Mouse (Mus musculus): Measurements from ENCODE around the gene Adprhl2. TPM values are rescaled to one million over a fixed set of nuclear protein-coding genes. Genes with fewer than 3 reads are reported as not detected.

Adprhl2 gene
- total RNA-seq, 2 experiments from 2014 or later, result 29.1 to 31.3 TPM

- DNase-seq (ENCODE audit: extremely low spot score in 1 of 2, low spot score in 1 of 2), result peak in 1 of 2 experiments; percentile 39
Measured at GRCm38 (mm10) chr4:126309211-126309921, 12.1 kb downstream of the Adprhl2 start.

GRCm38 (mm10) chr4:126306827-126307226 is 14.7 kb downstream of the Adprhl2 start:
- no peak for DNase-seq (ENCODE audit: extremely low spot score in 1 of 2, low spot score in 1 of 2)

- no peak for DNase-seq (ENCODE audit: extremely low spot score in 1 of 2, low spot score in 1 of 2)
Measured at GRCm38 (mm10) chr4:126306058-126306457, 15.4 kb downstream of the Adprhl2 start.

GRCm38 (mm10) chr4:126305428-126305827 is 16.1 kb downstream of the Adprhl2 start:
- no peak for DNase-seq (ENCODE audit: extremely low spot score in 1 of 2, low spot score in 1 of 2)

GRCm38 (mm10) chr4:126303877-126304276 is 17.6 kb downstream of the Adprhl2 start:
- DNase-seq (ENCODE audit: extremely low spot score in 1 of 2, low spot score in 1 of 2), result no peak

- no peak for DNase-seq (ENCODE audit: extremely low spot score in 1 of 2, low spot score in 1 of 2)
Measured at GRCm38 (mm10) chr4:126301584-126302309, 19.8 kb downstream of the Adprhl2 start.

- DNase-seq (ENCODE audit: extremely low spot score in 1 of 2, low spot score in 1 of 2), result no peak
Measured at GRCm38 (mm10) chr4:126300916-126301583, 20.5 kb downstream of the Adprhl2 start.

- DNase-seq (ENCODE audit: extremely low spot score in 1 of 2, low spot score in 1 of 2), result peak in 1 of 2 experiments; percentile 29
Measured at GRCm38 (mm10) chr4:126296617-126297101, 24.8 kb downstream of the Adprhl2 start.

GRCm38 (mm10) chr4:126295937-126296336 is 25.6 kb downstream of the Adprhl2 start:
- no peak for DNase-seq (ENCODE audit: extremely low spot score in 1 of 2, low spot score in 1 of 2)

- DNase-seq (ENCODE audit: extremely low spot score in 1 of 2, low spot score in 1 of 2), result no peak
Measured at GRCm38 (mm10) chr4:126295152-126295551, 26.4 kb downstream of the Adprhl2 start.

GRCm38 (mm10) chr4:126291196-126291595 is 30.3 kb downstream of the Adprhl2 start:
- DNase-seq (ENCODE audit: extremely low spot score in 1 of 2, low spot score in 1 of 2), result no peak

- DNase-seq (ENCODE audit: extremely low spot score in 1 of 2, low spot score in 1 of 2), result no peak
Measured at GRCm38 (mm10) chr4:126290314-126290713, 31.2 kb downstream of the Adprhl2 start.

GRCm38 (mm10) chr4:126288085-126288666 is 33.3 kb downstream of the Adprhl2 start:
- no peak for DNase-seq (ENCODE audit: extremely low spot score in 1 of 2, low spot score in 1 of 2)

- DNase-seq (ENCODE audit: extremely low spot score in 1 of 2, low spot score in 1 of 2), result no peak
Measured at GRCm38 (mm10) chr4:126287302-126287995, 34.1 kb downstream of the Adprhl2 start.

GRCm38 (mm10) chr4:126286492-126286891 is 35.0 kb downstream of the Adprhl2 start, which contains the start of gene Col8a2:
Col8a2 (plus strand) TSS chr4:126286793.
- no peak for DNase-seq (ENCODE audit: extremely low spot score in 1 of 2, low spot score in 1 of 2)

GRCm38 (mm10) chr4:126283582-126283981 is 37.9 kb downstream of the Adprhl2 start:
- no peak for DNase-seq (ENCODE audit: extremely low spot score in 1 of 2, low spot score in 1 of 2)

- no peak for DNase-seq (ENCODE audit: extremely low spot score in 1 of 2, low spot score in 1 of 2)
Measured at GRCm38 (mm10) chr4:126281706-126282105, 39.8 kb downstream of the Adprhl2 start.

- no peak for DNase-seq (ENCODE audit: extremely low spot score in 1 of 2, low spot score in 1 of 2)
Measured at GRCm38 (mm10) chr4:126278961-126279360, 42.5 kb downstream of the Adprhl2 start.

- DNase-seq (ENCODE audit: extremely low spot score in 1 of 2, low spot score in 1 of 2), result no peak
Measured at GRCm38 (mm10) chr4:126278565-126278915, 43.0 kb downstream of the Adprhl2 start.

All from layer of hippocampus, postnatal 25 days (tissue).